Mouse (Mus musculus) stomach, adult 2 months (tissue): ENCODE measurements around the gene Ces2e. TPM values are rescaled to one million over a fixed set of nuclear protein-coding genes. Genes with fewer than 3 reads are reported as not detected.

ENCODE experiments used
- polyA plus RNA-seq: library from polyadenylated mRNA; depleted of rRNA; stranded (reverse); fragments of >200 nt; gene quantifications from 2 replicates; pipeline ENCODE4 v1.2.3, GENCODE M21; 2012; rRNA removed

Ces2e gene
- 1.4 and 3.1 TPM in 2 replicates for polyA plus RNA-seq

DNA sequence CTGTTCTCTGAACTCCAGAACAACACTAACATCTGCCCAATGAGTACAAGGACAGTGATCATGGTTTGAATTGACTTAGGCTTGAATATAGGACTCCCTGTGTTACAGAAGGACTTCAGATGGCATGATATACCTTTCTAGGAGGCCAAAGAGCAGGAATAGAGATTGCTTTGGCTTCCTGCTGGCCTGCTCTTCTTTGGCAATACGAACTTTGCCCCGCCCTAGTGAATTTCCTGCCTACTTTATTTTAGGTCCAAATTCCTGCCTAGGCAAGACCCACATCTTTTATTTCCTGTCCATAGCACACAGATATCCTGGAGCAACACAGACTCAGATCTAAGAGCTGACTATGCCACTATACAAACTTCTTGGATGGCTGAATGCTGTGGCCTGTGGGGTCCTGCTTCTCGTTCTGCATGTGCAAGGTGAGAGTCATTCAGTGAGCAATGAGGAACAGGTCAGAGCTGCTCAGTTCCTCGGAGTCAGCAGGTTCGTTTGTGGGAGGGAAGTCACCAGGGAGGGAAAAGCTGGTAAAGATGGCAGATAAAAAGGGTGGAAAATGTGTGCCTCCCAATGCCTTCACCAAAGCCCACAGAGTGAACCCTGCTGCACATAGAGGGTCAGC lies at the start of gene Ces2e:
TSS of gene Ces2e (plus strand) at position 289 of the 625 bp plus-strand sequence.

GRCm38 (mm10) chr8:104947056-104947455 lies 21.0 kb downstream of the Ces2e start, which contains the start of gene Ces2f:
TSS of gene Ces2f (plus strand) at chr8:104947356.

DNA sequence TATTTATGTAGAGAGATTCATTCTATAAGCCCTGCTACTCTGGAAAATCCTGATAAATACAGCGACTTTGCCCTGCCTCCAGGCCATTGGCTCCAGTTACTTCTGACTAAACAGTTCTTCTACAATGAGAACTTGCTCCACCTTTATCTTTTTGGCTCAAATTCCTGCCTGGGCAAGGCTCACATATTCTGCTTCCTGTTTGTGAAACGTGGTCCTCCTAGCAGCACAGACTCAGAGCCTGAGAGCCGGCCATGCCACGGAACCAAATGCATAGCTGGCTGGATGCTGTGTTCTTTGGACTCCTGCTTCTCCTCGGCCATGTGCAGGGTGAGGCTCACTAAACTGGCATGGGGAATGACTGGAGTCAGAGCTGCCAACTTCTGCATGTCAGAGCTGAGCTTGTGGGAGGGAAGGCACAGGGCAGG lies 35.5 kb downstream of the Ces2e start, which contains the start of gene Ces2g:
TSS of gene Ces2g (plus strand) at position 182 of the 425 bp plus-strand sequence.

Other genes with a start within 250 kb of the Ces2e start
- 7.3 and 13.3 TPM in 2 replicates for gene Ces2a, start 192.3 kb upstream of the Ces2e start, polyA plus RNA-seq
- gene Ces2b, start 94.7 kb upstream of the Ces2e start, polyA plus RNA-seq, result 4.8 and 6.6 TPM in 2 replicates
- gene Ces2c, start 79.2 kb upstream of the Ces2e start, polyA plus RNA-seq, result 100 and 139 TPM in 2 replicates
- 0.35 and 0.48 TPM in 2 replicates for gene Ces2f, start 21.1 kb downstream of the Ces2e start, polyA plus RNA-seq
- 27.5 and 41.8 TPM in 2 replicates for gene Ces2g, start 35.5 kb downstream of the Ces2e start, polyA plus RNA-seq
- not detected in 2 replicates for gene Ces2h, start 74.6 kb downstream of the Ces2e start, polyA plus RNA-seq
- gene Ces3a, start 122.3 kb downstream of the Ces2e start, polyA plus RNA-seq, result 0.31 and 0.63 TPM in 2 replicates
- not detected in 2 replicates for gene Ces3b, start 157.5 kb downstream of the Ces2e start, polyA plus RNA-seq
- not detected in 2 replicates for gene Ces4a, start 205.5 kb downstream of the Ces2e start, polyA plus RNA-seq
- gene Cbfb, start 244.4 kb downstream of the Ces2e start, polyA plus RNA-seq, result 2.1 and 2.3 TPM in 2 replicates